Mouse (Mus musculus): Measurements from ENCODE around the gene Efcab6.
A peak's percentile ranks its signal among the peaks of the same experiment; 100 is the strongest.
"Not testable (repeated sequence)": the region's sequence is repeated elsewhere in the genome, so short reads cannot be mapped to it uniquely, and the experiment has no call there.

Efcab6 gene

DNA sequence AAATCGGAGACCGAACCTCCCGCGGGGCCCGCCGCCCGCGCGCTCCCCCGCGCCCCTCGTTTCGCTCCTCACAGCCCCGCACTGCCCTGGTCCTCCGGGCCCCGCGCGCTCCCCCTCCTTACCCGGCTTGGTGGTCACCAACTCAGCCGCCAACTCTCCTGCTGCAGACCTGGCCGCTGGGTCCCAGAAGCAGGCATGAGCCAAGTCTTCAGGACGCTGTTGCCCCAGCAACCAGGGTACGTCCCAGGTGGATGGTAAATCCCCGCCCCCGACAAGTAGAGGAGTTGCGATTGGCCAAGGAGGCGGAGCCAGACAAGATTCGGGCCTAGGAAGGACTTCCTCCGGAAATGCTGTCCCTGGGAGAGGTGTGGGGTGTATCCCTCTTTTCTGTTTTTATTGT lies at the start of gene Efcab6:
TSS of gene Efcab6 (minus strand) at position 240 of the 400 bp plus-strand sequence.
- peak; percentile 58 for DNase-seq (ENCODE audit: low read depth, low spot score)

GRCm38 (mm10) chr15:84113873-84114272 lies 48.7 kb upstream of the Efcab6 start:
- no peak for DNase-seq (ENCODE audit: low read depth, low spot score)

DNA sequence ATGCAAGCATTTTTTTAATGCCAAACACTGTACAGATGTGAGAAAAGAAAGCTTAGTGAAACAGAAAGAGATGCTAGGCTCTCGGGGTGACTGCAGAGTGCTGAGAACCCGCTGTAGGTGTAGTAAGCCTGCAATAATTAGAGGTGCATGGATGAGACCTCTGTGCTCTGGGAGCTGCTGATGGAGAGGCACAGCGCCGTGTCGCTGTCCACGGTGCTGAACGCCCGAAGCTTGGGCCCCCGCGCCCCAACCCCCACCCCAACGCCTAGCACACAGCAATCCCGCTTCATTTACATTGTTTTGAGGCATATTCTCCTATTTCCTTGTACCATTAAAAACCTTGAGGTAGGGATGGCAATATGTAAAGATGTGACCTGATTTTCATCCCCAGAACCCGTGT lies 43.7 kb upstream of the Efcab6 start:
- DNase-seq (ENCODE audit: low read depth, low spot score), result no peak

- no peak for DNase-seq (ENCODE audit: low read depth, low spot score)
Measured at GRCm38 (mm10) chr15:84105924-84106500, 40.8 kb upstream of the Efcab6 start.

- DNase-seq (ENCODE audit: low read depth, low spot score), result no peak
Measured at GRCm38 (mm10) chr15:84105105-84105923, 40.1 kb upstream of the Efcab6 start, which contains the start of gene Sult4a1. Gene Sult4a1 (minus strand): TSS chr15:84105754.

DNA sequence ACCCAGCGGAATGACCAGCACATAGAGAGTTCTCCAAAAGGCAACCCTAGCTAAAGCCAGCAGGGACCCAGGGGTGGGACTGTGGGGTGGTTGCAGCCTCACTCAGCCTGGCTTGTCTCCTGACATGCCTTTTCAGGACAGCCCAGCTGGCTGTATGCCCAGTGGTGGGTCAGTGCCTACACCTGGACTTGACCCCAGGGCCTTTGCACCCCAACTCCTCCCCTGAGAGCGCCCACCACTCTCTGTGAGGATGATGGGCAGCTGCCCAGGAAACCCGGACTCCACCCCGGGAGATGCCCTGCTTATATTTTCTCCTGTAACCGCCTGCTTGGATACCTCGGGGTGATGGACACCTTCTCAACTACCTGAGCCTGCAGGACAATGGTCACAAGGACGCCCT lies 39.4 kb upstream of the Efcab6 start:
- no peak for DNase-seq (ENCODE audit: low read depth, low spot score)

- not testable (repeated sequence) for DNase-seq (ENCODE audit: low read depth, low spot score)
Measured at GRCm38 (mm10) chr15:84097536-84097935, 32.4 kb upstream of the Efcab6 start.

DNA sequence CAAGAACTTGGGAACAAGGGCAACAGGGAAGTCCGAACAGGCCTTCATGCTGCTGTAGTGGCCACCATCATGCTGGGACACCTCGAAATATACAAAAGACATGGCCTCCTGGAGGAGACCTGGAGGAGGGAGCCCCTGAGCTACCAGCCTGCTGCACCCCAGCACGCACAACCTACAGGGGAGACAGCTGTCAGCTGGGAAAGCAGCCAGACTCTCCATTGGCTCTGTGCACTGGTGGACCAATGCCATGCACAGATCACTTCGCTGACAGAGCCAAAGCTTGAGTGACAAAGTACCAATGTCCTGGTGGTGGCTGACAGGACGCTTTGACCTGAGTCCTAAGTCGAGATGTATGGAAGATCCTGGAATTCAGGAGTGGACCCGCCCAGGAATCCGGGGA lies 30.9 kb upstream of the Efcab6 start:
- no peak for DNase-seq (ENCODE audit: low read depth, low spot score)

- no peak for DNase-seq (ENCODE audit: low read depth, low spot score)
Measured at GRCm38 (mm10) chr15:84094921-84095320, 29.7 kb upstream of the Efcab6 start.

GRCm38 (mm10) chr15:84086775-84087174 lies 21.6 kb upstream of the Efcab6 start:
- DNase-seq (ENCODE audit: low read depth, low spot score), result no peak

DNA sequence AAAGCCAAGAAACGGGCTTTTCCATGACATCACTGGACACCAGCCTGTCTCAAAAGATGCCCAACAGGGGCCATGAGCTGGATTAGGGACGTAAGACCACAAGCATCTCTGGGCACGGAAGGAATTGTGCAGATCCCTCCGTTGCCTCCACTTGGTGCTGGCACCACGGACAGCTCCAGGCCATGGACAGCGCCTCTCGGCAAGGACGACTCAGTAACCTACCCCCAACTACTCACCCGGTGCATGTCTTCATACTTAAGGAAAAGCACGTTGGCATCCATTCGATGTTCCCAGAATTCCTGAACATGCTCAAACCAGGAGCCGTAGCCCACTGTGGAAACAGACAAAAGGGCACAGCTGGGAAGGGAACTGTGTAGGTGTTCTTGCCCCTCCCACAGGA lies 21.2 kb upstream of the Efcab6 start:
- DNase-seq (ENCODE audit: low read depth, low spot score), result no peak

DNA sequence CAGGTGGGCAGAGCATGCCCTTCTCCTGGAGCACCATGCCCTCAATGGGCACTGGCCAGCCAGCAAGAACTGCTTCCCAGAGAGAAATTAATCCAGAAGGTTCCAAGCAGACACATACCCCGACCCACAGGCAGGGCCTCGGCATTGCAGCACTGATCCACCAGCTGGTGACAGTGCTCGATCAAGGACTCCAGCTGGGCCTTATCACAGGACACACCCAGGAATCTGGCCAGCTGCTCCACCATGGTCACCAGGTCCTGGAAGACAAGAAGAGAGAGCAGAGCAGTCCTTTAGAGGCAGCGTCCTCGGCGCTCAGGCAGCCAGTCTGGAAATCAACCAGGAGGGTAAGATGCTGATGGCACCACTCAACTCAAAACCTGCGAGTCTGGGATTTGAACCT lies 14.9 kb upstream of the Efcab6 start:
- no peak for DNase-seq (ENCODE audit: low read depth, low spot score)

DNA sequence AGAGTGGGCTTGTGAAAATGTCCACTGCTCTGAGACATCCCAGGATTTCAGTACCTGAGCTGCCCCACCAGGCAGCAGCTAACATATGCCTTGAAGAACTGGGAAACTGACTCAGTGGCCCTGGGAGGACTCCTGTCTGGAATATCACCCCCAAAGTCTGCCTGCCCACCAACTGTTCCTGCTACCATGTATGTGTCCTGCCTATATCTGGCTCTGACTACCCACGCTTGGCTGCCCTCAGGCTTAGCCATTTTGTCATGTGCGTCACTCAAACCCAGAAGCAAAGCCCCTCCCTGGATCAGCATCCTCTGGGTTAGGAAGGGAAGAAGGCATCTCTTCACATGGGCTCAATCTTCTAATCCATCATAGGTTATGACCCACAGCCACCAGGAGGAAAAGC lies 14.3 kb upstream of the Efcab6 start:
- DNase-seq (ENCODE audit: low read depth, low spot score), result no peak

- no peak for DNase-seq (ENCODE audit: low read depth, low spot score)
Measured at GRCm38 (mm10) chr15:84078667-84079066, 13.5 kb upstream of the Efcab6 start.

DNA sequence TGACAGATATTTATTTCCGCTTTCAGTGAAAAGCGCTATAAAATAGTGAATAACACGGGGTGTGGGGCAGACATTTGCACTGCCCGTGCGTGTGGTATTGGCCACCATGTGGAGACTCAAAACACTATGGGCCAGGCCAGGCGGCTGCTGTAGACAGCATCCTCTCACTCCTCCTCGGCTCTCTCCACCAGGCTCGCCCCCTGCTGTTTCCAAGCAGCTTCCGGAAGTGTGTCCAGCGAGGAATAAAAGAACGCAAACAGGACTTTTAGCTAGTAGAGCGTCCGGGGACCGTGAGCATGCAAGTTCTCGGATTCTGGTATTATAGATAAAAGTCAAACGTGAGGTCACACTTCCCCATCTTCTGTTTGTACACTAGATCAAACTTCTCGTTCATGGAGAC lies 12.0 kb upstream of the Efcab6 start:
- DNase-seq (ENCODE audit: low read depth, low spot score), result no peak

DNA sequence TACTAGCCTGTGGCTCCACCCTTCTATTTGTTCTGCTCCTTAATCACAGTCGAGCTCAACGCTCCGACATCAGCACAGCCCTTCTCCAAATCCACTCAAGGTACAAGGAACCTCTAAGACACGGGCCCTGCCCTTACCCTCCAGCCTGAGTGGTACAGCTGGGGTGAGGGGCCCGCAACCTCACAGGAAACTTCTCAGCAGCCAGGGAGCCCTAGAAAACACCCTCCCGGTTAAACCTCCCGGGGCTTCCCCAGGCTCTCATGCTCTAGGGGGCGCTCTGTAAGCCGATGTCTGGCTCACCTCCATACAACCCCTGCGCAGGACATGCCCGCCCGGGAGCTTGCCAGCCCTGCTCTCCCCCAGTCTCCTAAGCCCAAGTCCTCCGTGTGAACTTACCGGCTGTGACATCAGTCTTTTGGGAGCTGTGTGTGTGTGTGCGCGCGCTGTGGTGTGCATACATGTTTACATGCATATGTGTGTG lies 9.6 kb upstream of the Efcab6 start:
- DNase-seq (ENCODE audit: low read depth, low spot score), result no peak

DNA sequence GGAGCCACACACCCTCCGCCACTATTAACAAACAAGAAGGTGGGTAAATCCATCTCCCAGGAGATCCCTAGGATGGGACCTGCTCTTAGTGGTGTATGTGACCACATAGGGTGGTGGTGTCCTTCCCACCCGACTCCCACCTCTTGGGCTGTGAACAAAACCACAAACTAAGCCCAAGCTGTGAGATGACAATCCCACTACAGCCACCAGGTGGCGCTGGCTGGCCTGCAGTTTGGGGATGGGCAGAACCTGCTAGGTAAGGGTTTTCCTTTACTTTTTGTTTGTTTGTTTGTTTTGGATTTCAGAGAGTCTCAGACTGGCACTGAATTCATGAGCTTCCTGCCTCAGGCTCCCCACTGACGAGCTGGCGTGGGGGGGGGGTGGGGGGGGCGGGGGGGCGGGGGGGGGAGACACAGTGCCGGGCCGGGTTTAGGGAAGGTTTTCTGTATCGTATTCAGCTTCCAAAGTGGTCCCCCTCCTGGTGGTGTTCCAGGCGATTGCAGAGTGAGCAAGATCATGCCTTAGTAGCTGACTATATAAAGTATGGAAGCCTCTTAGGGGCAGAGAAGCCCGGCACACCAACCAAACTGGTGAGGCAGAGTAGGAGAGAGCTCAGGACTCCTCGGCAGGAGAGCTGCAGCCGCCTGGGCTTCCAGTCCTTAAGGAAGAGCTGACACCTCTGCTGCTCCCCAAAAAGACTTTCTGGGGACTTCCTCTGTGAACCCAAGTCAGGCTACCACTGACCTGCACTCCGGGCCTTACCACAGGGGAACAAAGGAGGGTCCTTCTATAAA lies 8.9 kb upstream of the Efcab6 start:
- no peak for DNase-seq (ENCODE audit: low read depth, low spot score)

DNA sequence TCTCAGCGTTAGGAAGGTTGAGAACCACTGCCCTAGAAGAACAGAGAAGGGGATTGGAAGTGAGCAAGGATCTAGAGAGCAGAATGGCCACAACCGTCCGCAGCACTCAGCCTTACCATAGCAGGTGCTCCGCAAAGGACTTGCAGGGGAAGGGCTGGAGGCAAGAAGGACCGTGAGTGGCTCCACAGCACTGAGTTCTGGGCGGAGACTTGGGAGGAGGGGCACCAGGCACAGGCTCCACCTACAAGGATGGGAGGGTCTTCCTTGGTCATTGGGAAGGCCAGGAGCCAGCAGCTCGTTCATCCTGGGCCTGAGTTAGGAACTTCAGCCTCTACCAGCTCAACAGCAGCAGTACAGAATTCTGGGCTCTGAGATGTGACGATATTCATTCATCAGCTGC lies 7.9 kb upstream of the Efcab6 start:
- no peak for DNase-seq (ENCODE audit: low read depth, low spot score)

DNA sequence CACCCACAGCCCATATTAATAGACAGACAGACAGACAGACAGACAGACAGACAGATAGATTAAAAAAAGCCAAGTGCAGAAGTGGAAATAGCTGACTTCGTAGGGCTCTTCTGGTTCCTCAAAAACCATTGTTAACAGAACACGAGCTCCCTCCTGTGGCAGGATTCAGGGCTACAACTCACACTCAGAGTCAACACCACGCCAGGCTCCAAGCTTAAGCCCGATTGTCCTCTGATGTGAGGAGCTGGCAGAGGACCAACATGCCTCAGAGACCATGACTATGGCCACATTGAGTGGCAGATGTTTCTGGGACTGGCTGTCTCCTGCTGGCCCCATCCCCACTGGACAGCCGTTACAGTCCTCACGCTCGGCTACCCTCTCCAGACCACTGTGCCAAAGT lies 7.0 kb upstream of the Efcab6 start:
- peak; percentile 40 for DNase-seq (ENCODE audit: low read depth, low spot score)

GRCm38 (mm10) chr15:84070116-84070676 lies 5.0 kb upstream of the Efcab6 start:
- DNase-seq (ENCODE audit: low read depth, low spot score), result no peak

DNA sequence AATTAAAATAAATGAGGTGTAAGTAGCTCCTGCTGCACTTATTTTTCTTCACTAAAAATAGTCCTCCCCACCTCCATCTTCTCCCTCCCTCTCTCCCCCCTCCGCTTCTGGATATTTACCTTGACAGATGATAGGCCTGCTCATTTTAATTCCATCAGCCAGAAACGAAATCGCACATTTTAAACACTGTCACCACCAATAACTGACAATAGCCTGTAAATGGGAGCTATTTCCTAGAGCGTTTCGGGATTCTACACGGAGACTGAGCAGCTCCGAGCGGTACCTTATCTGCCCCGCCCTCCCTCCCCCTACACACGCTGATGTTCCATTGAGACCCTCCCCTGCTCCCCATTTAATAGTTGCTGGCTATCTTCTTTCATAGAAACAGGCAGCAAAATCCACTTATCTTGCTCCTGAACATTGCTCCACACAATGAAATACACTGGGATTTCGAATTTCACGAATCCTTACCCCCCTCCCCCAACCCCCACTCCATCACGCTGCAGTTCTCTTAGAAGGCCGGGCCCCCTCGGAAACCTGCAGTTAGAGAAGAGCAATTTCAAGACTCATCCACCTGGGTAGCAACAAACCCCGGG lies 4.4 kb upstream of the Efcab6 start:
- DNase-seq (ENCODE audit: low read depth, low spot score), result no peak

- no peak for DNase-seq (ENCODE audit: low read depth, low spot score)
Measured at GRCm38 (mm10) chr15:84065701-84066100, 522 bp upstream of the Efcab6 start.

Measured in brain, embryonic 18.5 days (tissue).